Mouse (Mus musculus): ENCODE measurements around the gene Tmem150b. TPM values are rescaled to one million over a fixed set of nuclear protein-coding genes. Genes with fewer than 3 reads are reported as not detected.
A peak's percentile ranks its signal among the peaks of the same experiment; 100 is the strongest.

Gene Tmem150b
- polyA plus RNA-seq, 1 experiment from 2014 or later: 2.2 TPM

DNA sequence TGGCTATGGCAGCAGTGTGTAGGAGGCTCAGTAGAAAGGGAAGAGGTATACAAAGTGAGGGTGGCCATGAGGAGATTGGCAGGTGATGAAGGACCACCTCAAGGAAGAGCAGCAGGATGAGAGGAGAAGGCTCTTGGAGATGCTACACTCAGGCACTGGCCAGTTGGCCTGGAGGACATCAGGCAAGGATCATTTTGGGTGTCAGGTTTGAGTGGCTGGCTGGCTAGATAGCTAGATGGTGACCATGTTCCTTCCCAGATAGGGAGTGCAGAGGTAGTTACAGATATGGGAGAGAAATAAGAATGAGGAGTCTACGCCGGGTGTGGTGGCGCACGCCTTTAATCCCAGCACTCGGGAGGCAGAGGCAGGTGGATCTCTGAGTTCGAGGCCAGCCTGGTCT is 19.8 kb upstream of the Tmem150b start:
- no peak for DNase-seq (ENCODE audit: low spot score)
- H3K36me3 ChIP-seq (ENCODE audit: control insufficient read depth, insufficient read depth, low read length): peaks cover 11% of the 10 kb centered on the region; the same call in 1 of the 2 replicates
- no peak overlapping the region for H3K4me3 ChIP-seq (ENCODE audit: low read depth, low read length)
- 0 out of 2 replicates have a peak, but pooled peaks cover 2% of the 10 kb centered on the region for H3K4me1 ChIP-seq (replicated peaks; ENCODE audit: control insufficient read depth, insufficient read depth)
- H3K9me3 ChIP-seq (ENCODE audit: control insufficient read depth, low read length): no peaks in the 10 kb centered on the region
- 98% methylated on average over 5 of the region's 6 CpGs for WGBS
- H3K4me2 ChIP-seq (replicated peaks; ENCODE audit: low read depth): no peak overlapping the region
- H3K27me3 ChIP-seq (ENCODE audit: control insufficient read depth, insufficient read depth, low read length): no peaks in the 10 kb centered on the region
- no peak overlapping the region for H3K27ac ChIP-seq (replicated peaks)
- H3K9ac ChIP-seq (ENCODE audit: low read length): no peak overlapping the region
- TF ChIP-seq EP300 (optimal IDR thresholded peaks at IDR 0.05) (no peak), CTCF (IDR thresholded peaks at IDR 0.05; ENCODE audit: low read depth) (no peak)
- no peak for ATAC-seq (ENCODE audit: low FRiP score, low TSS enrichment)

GRCm38 (mm10) chr7:4743354-4743753 is 18.3 kb upstream of the Tmem150b start:
- DNase-seq (ENCODE audit: low spot score) (no peak), ATAC-seq (ENCODE audit: low FRiP score, low TSS enrichment) (no peak)
- no peak overlapping the region for H3K4me2 ChIP-seq (replicated peaks; ENCODE audit: low read depth)
- H3K4me1 ChIP-seq (replicated peaks; ENCODE audit: control insufficient read depth, insufficient read depth): 0 out of 2 replicates have a peak, but pooled peaks cover 2% of the 10 kb centered on the region
- H3K27ac ChIP-seq (replicated peaks): no peak overlapping the region
- no peak overlapping the region for H3K9ac ChIP-seq (ENCODE audit: low read length)
- H3K36me3 ChIP-seq (ENCODE audit: control insufficient read depth, insufficient read depth, low read length): peaks cover 11% of the 10 kb centered on the region; the same call in 1 of the 2 replicates
- TF ChIP-seq EP300 (optimal IDR thresholded peaks at IDR 0.05): no peak
- WGBS: 44% methylated on average over 2 of the region's 2 CpGs
- H3K9me3 ChIP-seq (ENCODE audit: control insufficient read depth, low read length): no peaks in the 10 kb centered on the region
- no peak overlapping the region for H3K4me3 ChIP-seq (ENCODE audit: low read depth, low read length)
- H3K27me3 ChIP-seq (ENCODE audit: control insufficient read depth, insufficient read depth, low read length): no peaks in the 10 kb centered on the region

DNA sequence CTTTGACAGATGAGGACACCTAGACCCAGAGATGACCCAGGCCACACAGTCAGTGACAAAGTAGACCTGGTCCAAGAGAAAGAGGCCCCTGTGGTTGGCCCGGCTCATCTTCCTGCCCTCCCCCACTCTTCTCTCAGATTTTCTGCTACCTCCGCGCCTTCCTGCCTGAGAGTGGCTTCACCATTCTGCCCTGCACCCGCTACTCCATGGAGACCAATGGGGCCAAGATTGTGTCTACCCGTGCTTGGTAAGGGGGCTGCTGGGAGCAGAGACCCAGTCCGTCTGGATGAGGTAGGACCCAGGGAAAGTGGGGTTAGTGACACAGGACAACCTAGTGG is 17.4 kb upstream of the Tmem150b start:
- Histone ChIP-seq H3K4me3 (ENCODE audit: low read depth, low read length) (no peak overlapping the region), H3K4me2 (replicated peaks; ENCODE audit: low read depth) (no peak overlapping the region), H3K9me3 (ENCODE audit: control insufficient read depth, low read length) (no peaks in the 10 kb centered on the region), H3K4me1 (replicated peaks; ENCODE audit: control insufficient read depth, insufficient read depth) (0 out of 2 replicates have a peak, but pooled peaks cover 2% of the 10 kb centered on the region), H3K9ac (ENCODE audit: low read length) (no peak overlapping the region), H3K27ac (replicated peaks) (no peak overlapping the region), H3K27me3 (ENCODE audit: control insufficient read depth, insufficient read depth, low read length) (no peaks in the 10 kb centered on the region), H3K36me3 (ENCODE audit: control insufficient read depth, insufficient read depth, low read length) (peaks cover 11% of the 10 kb centered on the region; the same call in 1 of the 2 replicates)
- TF ChIP-seq EP300 (optimal IDR thresholded peaks at IDR 0.05) (no peak), CTCF (IDR thresholded peaks at IDR 0.05; ENCODE audit: low read depth) (no peak)
- ATAC-seq (ENCODE audit: low FRiP score, low TSS enrichment): no peak
- DNase-seq (ENCODE audit: low spot score): no peak
- WGBS: 86% methylated on average over 6 of the region's 6 CpGs

GRCm38 (mm10) chr7:4741672-4742481 is 16.8 kb upstream of the Tmem150b start:
- DNase-seq (ENCODE audit: low spot score): no peak
- 79% methylated on average over 21 of the region's 21 CpGs for WGBS
- TF ChIP-seq CTCF (IDR thresholded peaks at IDR 0.05; ENCODE audit: low read depth): no peak
- TF ChIP-seq EP300 (optimal IDR thresholded peaks at IDR 0.05): no peak
- H3K4me2 ChIP-seq (replicated peaks; ENCODE audit: low read depth): peak overlapping the region; percentile 76
- H3K27me3 ChIP-seq (ENCODE audit: control insufficient read depth, insufficient read depth, low read length): no peaks in the 10 kb centered on the region
- no peaks in the 10 kb centered on the region for H3K9me3 ChIP-seq (ENCODE audit: control insufficient read depth, low read length)
- peaks cover 11% of the 10 kb centered on the region; the same call in 1 of the 2 replicates for H3K36me3 ChIP-seq (ENCODE audit: control insufficient read depth, insufficient read depth, low read length)
- 0 out of 2 replicates have a peak, but pooled peaks cover 2% of the 10 kb centered on the region for H3K4me1 ChIP-seq (replicated peaks; ENCODE audit: control insufficient read depth, insufficient read depth)
- peak overlapping the region; percentile 35; the same call in 1 of the 2 replicates for H3K9ac ChIP-seq (ENCODE audit: low read length)
- no peak overlapping the region for H3K4me3 ChIP-seq (ENCODE audit: low read depth, low read length)
- H3K27ac ChIP-seq (replicated peaks): peak overlapping the region; percentile 94; the same call in 1 of the 2 replicates
- ATAC-seq (ENCODE audit: low FRiP score, low TSS enrichment): no peak

GRCm38 (mm10) chr7:4741151-4741550 is 16.1 kb upstream of the Tmem150b start:
- ATAC-seq (ENCODE audit: low FRiP score, low TSS enrichment) (no peak), DNase-seq (ENCODE audit: low spot score) (peak; percentile 63)
- H3K27ac ChIP-seq (replicated peaks): peak overlapping the region; percentile 94
- TF ChIP-seq CTCF (IDR thresholded peaks at IDR 0.05; ENCODE audit: low read depth): no peak
- no peak for TF ChIP-seq EP300 (optimal IDR thresholded peaks at IDR 0.05)
- H3K4me2 ChIP-seq (replicated peaks; ENCODE audit: low read depth): peak overlapping the region; percentile 76
- 2% methylated on average over 4 of the region's 4 CpGs for WGBS
- H3K9ac ChIP-seq (ENCODE audit: low read length): peak overlapping the region; percentile 77
- H3K4me3 ChIP-seq (ENCODE audit: low read depth, low read length): peak overlapping the region; percentile 87
- H3K36me3 ChIP-seq (ENCODE audit: control insufficient read depth, insufficient read depth, low read length): 0 out of 2 replicates have a peak, but pooled peaks cover 5% of the 10 kb centered on the region
- no peaks in the 10 kb centered on the region for H3K9me3 ChIP-seq (ENCODE audit: control insufficient read depth, low read length)
- H3K4me1 ChIP-seq (replicated peaks; ENCODE audit: control insufficient read depth, insufficient read depth): 0 out of 2 replicates have a peak, but pooled peaks cover 2% of the 10 kb centered on the region
- H3K27me3 ChIP-seq (ENCODE audit: control insufficient read depth, insufficient read depth, low read length): no peaks in the 10 kb centered on the region

GRCm38 (mm10) chr7:4740309-4740727 is 15.3 kb upstream of the Tmem150b start:
- Histone ChIP-seq H3K4me3 (ENCODE audit: low read depth, low read length) (peak overlapping the region; percentile 87), H3K27ac (replicated peaks) (peak overlapping the region; percentile 94), H3K27me3 (ENCODE audit: control insufficient read depth, insufficient read depth, low read length) (no peaks in the 10 kb centered on the region), H3K9ac (ENCODE audit: low read length) (peak overlapping the region; percentile 77), H3K9me3 (ENCODE audit: control insufficient read depth, low read length) (no peaks in the 10 kb centered on the region), H3K4me1 (replicated peaks; ENCODE audit: control insufficient read depth, insufficient read depth) (0 out of 2 replicates have a peak, but pooled peaks cover 2% of the 10 kb centered on the region), H3K36me3 (ENCODE audit: control insufficient read depth, insufficient read depth, low read length) (0 out of 2 replicates have a peak, but pooled peaks cover under 1% of the 10 kb centered on the region), H3K4me2 (replicated peaks; ENCODE audit: low read depth) (peak overlapping the region; percentile 76)
- under 1% methylated on average over 12 of the region's 14 CpGs for WGBS
- no peak for DNase-seq (ENCODE audit: low spot score)
- ATAC-seq (ENCODE audit: low FRiP score, low TSS enrichment): peak; percentile 4; the same call in 1 of the 2 replicates
- TF ChIP-seq EP300 (optimal IDR thresholded peaks at IDR 0.05) (no peak), CTCF (IDR thresholded peaks at IDR 0.05; ENCODE audit: low read depth) (no peak)
